Mouse (Mus musculus): ENCODE measurements around the gene Suz12. TPM values are rescaled to one million over a fixed set of nuclear protein-coding genes. Genes with fewer than 3 reads are reported as not detected.
"Not testable (repeated sequence)": the region's sequence is repeated elsewhere in the genome, so short reads cannot be mapped to it uniquely, and the experiment has no call there.

Suz12 gene
- polyA plus RNA-seq, 1 experiment from 2014 or later = 13.6 TPM

GRCm38 (mm10) chr11:79986886-79987285 lies 6.0 kb upstream of the Suz12 start:
- H3K4me2 ChIP-seq (ENCODE audit: low read depth, low read length) = no peak overlapping the region
- H3K27me3 ChIP-seq (replicated peaks; ENCODE audit: control insufficient read depth, insufficient read depth, low read length) = no peaks in the 10 kb centered on the region
- H3K9ac ChIP-seq (ENCODE audit: low read depth, low read length) = no peak overlapping the region
- H3K4me1 ChIP-seq (ENCODE audit: control insufficient read depth, insufficient read depth, low read length) = no peaks in the 10 kb centered on the region
- H3K9me3 ChIP-seq (ENCODE audit: control insufficient read depth, low read length) = no peaks in the 10 kb centered on the region
- no peak overlapping the region for H3K27ac ChIP-seq (ENCODE audit: low read length)
- no peaks in the 10 kb centered on the region for H3K36me3 ChIP-seq (ENCODE audit: control insufficient read depth, insufficient read depth, low read length)
- WGBS = 70% methylated on average over 4 of the region's 4 CpGs
- no peak overlapping the region for H3K4me3 ChIP-seq (ENCODE audit: low read length)
- no peak for ATAC-seq

GRCm38 (mm10) chr11:79987896-79988295 lies 5.0 kb upstream of the Suz12 start:
- no peaks in the 10 kb centered on the region for H3K9me3 ChIP-seq (ENCODE audit: control insufficient read depth, low read length)
- H3K36me3 ChIP-seq (ENCODE audit: control insufficient read depth, insufficient read depth, low read length) = no peaks in the 10 kb centered on the region
- 88% methylated on average over 2 of the region's 3 CpGs for WGBS

GRCm38 (mm10) chr11:79990120-79990519 lies 2.8 kb upstream of the Suz12 start:
- Histone ChIP-seq H3K4me2 (ENCODE audit: low read depth, low read length) (no peak overlapping the region), H3K9me3 (ENCODE audit: control insufficient read depth, low read length) (no peaks in the 10 kb centered on the region), H3K4me1 (ENCODE audit: control insufficient read depth, insufficient read depth, low read length) (no peaks in the 10 kb centered on the region), H3K36me3 (ENCODE audit: control insufficient read depth, insufficient read depth, low read length) (no peaks in the 10 kb centered on the region), H3K27me3 (replicated peaks; ENCODE audit: control insufficient read depth, insufficient read depth, low read length) (no peaks in the 10 kb centered on the region), H3K27ac (ENCODE audit: low read length) (no peak overlapping the region), H3K9ac (ENCODE audit: low read depth, low read length) (no peak overlapping the region), H3K4me3 (ENCODE audit: low read length) (no peak overlapping the region)
- 81% methylated on average over 2 of the region's 2 CpGs for WGBS
- ATAC-seq = no peak

More at GRCm38 (mm10) chr11:79987896-79988295, 5.0 kb upstream of the Suz12 start:
- H3K4me2 ChIP-seq (ENCODE audit: low read depth, low read length) = no peak overlapping the region
- no peak overlapping the region for H3K27ac ChIP-seq (ENCODE audit: low read length)
- no peak overlapping the region for H3K4me3 ChIP-seq (ENCODE audit: low read length)
- no peaks in the 10 kb centered on the region for H3K27me3 ChIP-seq (replicated peaks; ENCODE audit: control insufficient read depth, insufficient read depth, low read length)
- no peak overlapping the region for H3K9ac ChIP-seq (ENCODE audit: low read depth, low read length)
- no peaks in the 10 kb centered on the region for H3K4me1 ChIP-seq (ENCODE audit: control insufficient read depth, insufficient read depth, low read length)
- ATAC-seq = no peak

GRCm38 (mm10) chr11:79991600-79991999 lies 1.3 kb upstream of the Suz12 start:
- H3K9me3 ChIP-seq (ENCODE audit: control insufficient read depth, low read length) = no peaks in the 10 kb centered on the region
- H3K9ac ChIP-seq (ENCODE audit: low read depth, low read length) = no peak overlapping the region
- H3K27ac ChIP-seq (ENCODE audit: low read length) = no peak overlapping the region
- H3K27me3 ChIP-seq (replicated peaks; ENCODE audit: control insufficient read depth, insufficient read depth, low read length) = no peaks in the 10 kb centered on the region
- H3K4me1 ChIP-seq (ENCODE audit: control insufficient read depth, insufficient read depth, low read length) = no peaks in the 10 kb centered on the region
- 97% methylated on average over 5 of the region's 5 CpGs for WGBS
- no peak for ATAC-seq
- H3K4me2 ChIP-seq (ENCODE audit: low read depth, low read length) = no peak overlapping the region
- H3K4me3 ChIP-seq (ENCODE audit: low read length) = no peak overlapping the region
- no peaks in the 10 kb centered on the region for H3K36me3 ChIP-seq (ENCODE audit: control insufficient read depth, insufficient read depth, low read length)

GRCm38 (mm10) chr11:79992035-79992591 lies 793 bp upstream of the Suz12 start:
- Histone ChIP-seq H3K4me2 (ENCODE audit: low read depth, low read length) (peak overlapping the region; percentile 87), H3K27ac (ENCODE audit: low read length) (peak overlapping the region; percentile 91), H3K9me3 (ENCODE audit: control insufficient read depth, low read length) (no peaks in the 10 kb centered on the region), H3K4me3 (ENCODE audit: low read length) (peak overlapping the region; percentile 86), H3K9ac (ENCODE audit: low read depth, low read length) (peak overlapping the region; percentile 88), H3K36me3 (ENCODE audit: control insufficient read depth, insufficient read depth, low read length) (no peaks in the 10 kb centered on the region), H3K4me1 (ENCODE audit: control insufficient read depth, insufficient read depth, low read length) (no peaks in the 10 kb centered on the region), H3K27me3 (replicated peaks; ENCODE audit: control insufficient read depth, insufficient read depth, low read length) (no peaks in the 10 kb centered on the region)
- WGBS = 27% methylated on average over 20 of the region's 21 CpGs
- no peak for ATAC-seq

GRCm38 (mm10) chr11:79993356-79994270 lies 707 bp downstream of the Suz12 start:
- Histone ChIP-seq H3K36me3 (ENCODE audit: control insufficient read depth, insufficient read depth, low read length) (no peaks in the 10 kb centered on the region), H3K4me1 (ENCODE audit: control insufficient read depth, insufficient read depth, low read length) (no peaks in the 10 kb centered on the region), H3K27me3 (replicated peaks; ENCODE audit: control insufficient read depth, insufficient read depth, low read length) (no peaks in the 10 kb centered on the region), H3K9ac (ENCODE audit: low read depth, low read length) (peak overlapping the region; percentile 97), H3K4me3 (ENCODE audit: low read length) (peak overlapping the region; percentile 86), H3K4me2 (ENCODE audit: low read depth, low read length) (peak overlapping the region; percentile 44), H3K9me3 (ENCODE audit: control insufficient read depth, low read length) (no peaks in the 10 kb centered on the region), H3K27ac (ENCODE audit: low read length) (peak overlapping the region; percentile 100)
- under 1% methylated on average over 62 of the region's 74 CpGs for WGBS
- ATAC-seq = peak; percentile 56

GRCm38 (mm10) chr11:79994271-79994988 lies 1.5 kb downstream of the Suz12 start:
- peak overlapping the region; percentile 97 for H3K9ac ChIP-seq (ENCODE audit: low read depth, low read length)
- H3K4me1 ChIP-seq (ENCODE audit: control insufficient read depth, insufficient read depth, low read length) = no peaks in the 10 kb centered on the region
- H3K36me3 ChIP-seq (ENCODE audit: control insufficient read depth, insufficient read depth, low read length) = no peaks in the 10 kb centered on the region
- 3% methylated on average over 7 of the region's 7 CpGs for WGBS
- ATAC-seq = no peak
- H3K27me3 ChIP-seq (replicated peaks; ENCODE audit: control insufficient read depth, insufficient read depth, low read length) = no peaks in the 10 kb centered on the region
- H3K4me3 ChIP-seq (ENCODE audit: low read length) = peak overlapping the region; percentile 86
- peak overlapping the region; percentile 44 for H3K4me2 ChIP-seq (ENCODE audit: low read depth, low read length)
- H3K9me3 ChIP-seq (ENCODE audit: control insufficient read depth, low read length) = no peaks in the 10 kb centered on the region
- H3K27ac ChIP-seq (ENCODE audit: low read length) = no peak overlapping the region

GRCm38 (mm10) chr11:80016533-80016932 lies 23.6 kb downstream of the Suz12 start:
- H3K36me3 ChIP-seq (ENCODE audit: control insufficient read depth, insufficient read depth, low read length); H3K4me2 ChIP-seq (ENCODE audit: low read depth, low read length); H3K27ac ChIP-seq (ENCODE audit: low read length); H3K4me3 ChIP-seq (ENCODE audit: low read length); H3K4me1 ChIP-seq (ENCODE audit: control insufficient read depth, insufficient read depth, low read length); ATAC-seq; H3K27me3 ChIP-seq (replicated peaks; ENCODE audit: control insufficient read depth, insufficient read depth, low read length); H3K9ac ChIP-seq (ENCODE audit: low read depth, low read length); H3K9me3 ChIP-seq (ENCODE audit: control insufficient read depth, low read length): not testable (repeated sequence)
- WGBS = 97% methylated on average over 3 of the region's 5 CpGs

GRCm38 (mm10) chr11:80019792-80020191 lies 26.9 kb downstream of the Suz12 start:
- H3K4me1 ChIP-seq (ENCODE audit: control insufficient read depth, insufficient read depth, low read length) = no peaks in the 10 kb centered on the region
- no peaks in the 10 kb centered on the region for H3K27me3 ChIP-seq (replicated peaks; ENCODE audit: control insufficient read depth, insufficient read depth, low read length)
- peaks cover 3% of the 10 kb centered on the region for H3K36me3 ChIP-seq (ENCODE audit: control insufficient read depth, insufficient read depth, low read length)
- H3K4me2 ChIP-seq (ENCODE audit: low read depth, low read length) = no peak overlapping the region
- H3K4me3 ChIP-seq (ENCODE audit: low read length) = no peak overlapping the region
- H3K27ac ChIP-seq (ENCODE audit: low read length) = no peak overlapping the region
- 93% methylated on average over 1 of the region's 1 CpGs for WGBS
- H3K9me3 ChIP-seq (ENCODE audit: control insufficient read depth, low read length) = no peaks in the 10 kb centered on the region
- no peak for ATAC-seq
- H3K9ac ChIP-seq (ENCODE audit: low read depth, low read length) = no peak overlapping the region
